Mouse (Mus musculus): ENCODE measurements at regions not wholly inside any gene's neighbourhood (a gene's known extent, or its start where the extent isn't known, plus 50 kb on each side); places are given as distances from the start of the nearest gene placed in this dataset.
A peak's percentile ranks its signal among the peaks of the same experiment; 100 is the strongest.

GRCm38 (mm10) chr1:166735545-166735944, 53.9 kb upstream of the Fmo9 start:
- no peak for DNase-seq

- no peak for DNase-seq
Measured at GRCm38 (mm10) chr1:166738029-166738428, 56.4 kb upstream of the Fmo9 start.

- DNase-seq, result no peak
Measured at GRCm38 (mm10) chr1:166750236-166750635, 68.6 kb upstream of the Fmo9 start.

GRCm38 (mm10) chr1:166750777-166751176, 69.1 kb upstream of the Fmo9 start:
- DNase-seq, result no peak

GRCm38 (mm10) chr1:166751436-166751835, 69.8 kb upstream of the Fmo9 start:
- no peak for DNase-seq

- no peak for DNase-seq
Measured at GRCm38 (mm10) chr1:166752990-166753709, 71.5 kb upstream of the Fmo9 start.

GRCm38 (mm10) chr1:166758987-166759386, 77.3 kb upstream of the Fmo9 start:
- DNase-seq, result no peak

- DNase-seq, result no peak
Measured at GRCm38 (mm10) chr1:166773114-166773513, 91.5 kb upstream of the Fmo9 start.

- DNase-seq, result peak in 1 of 2 experiments; percentile 4
Measured at GRCm38 (mm10) chr1:166782106-166782505, 100.5 kb upstream of the Fmo9 start.

GRCm38 (mm10) chr1:166787945-166788344, 106.3 kb upstream of the Fmo9 start:
- DNase-seq, result no peak

GRCm38 (mm10) chr1:166788824-166789399, 107.3 kb upstream of the Fmo9 start:
- no peak for DNase-seq

GRCm38 (mm10) chr1:166793052-166793716, 111.5 kb upstream of the Fmo9 start:
- no peak for DNase-seq

GRCm38 (mm10) chr1:166793717-166794081, 112.1 kb upstream of the Fmo9 start:
- no peak for DNase-seq

GRCm38 (mm10) chr1:166794622-166795244, 113.1 kb upstream of the Fmo9 start:
- no peak for DNase-seq

GRCm38 (mm10) chr1:166795613-166796012, 114.0 kb upstream of the Fmo9 start:
- no peak for DNase-seq

GRCm38 (mm10) chr1:166796362-166796925, 114.8 kb upstream of the Fmo9 start:
- no peak for DNase-seq

GRCm38 (mm10) chr1:166796931-166797330, 115.3 kb upstream of the Fmo9 start:
- DNase-seq, result no peak

- DNase-seq, result no peak
Measured at GRCm38 (mm10) chr1:166800953-166801603, 119.4 kb upstream of the Fmo9 start.

GRCm38 (mm10) chr1:166801929-166802328, 120.3 kb upstream of the Fmo9 start:
- no peak for DNase-seq

- DNase-seq, result no peak
Measured at GRCm38 (mm10) chr1:166803928-166804327, 122.3 kb upstream of the Fmo9 start.

- DNase-seq, result no peak
Measured at GRCm38 (mm10) chr1:166804333-166804732, 122.7 kb upstream of the Fmo9 start.

- no peak for DNase-seq
Measured at GRCm38 (mm10) chr1:166807163-166807945, 125.7 kb upstream of the Fmo9 start.

Measured in lung, adult 18-20 months (tissue).